Mouse (Mus musculus): ENCODE results near the gene Pakap.

GRCm38 (mm10) chr4:57600685-57601457 lies 32.9 kb downstream of the Pakap start:
- TF ChIP-seq CTCF (IDR thresholded peaks at IDR 0.05; ENCODE audit: borderline replicate concordance, control insufficient read depth, extremely low read depth, insufficient read depth, low read length, poor library complexity) (no peak), POLR2A (IDR thresholded peaks at IDR 0.05; ENCODE audit: control insufficient read depth, extremely low read depth, insufficient read depth, low read length, poor library complexity) (no peak)

Data from thymus, adult 2 months (tissue).